ENCODE assay signal across 8 mouse cellular contexts in genomic region chr5:136083669-136084107, GRCm38 (mm10). TPM values are rescaled to one million over a fixed set of nuclear protein-coding genes. Genes with fewer than 3 reads are reported as not detected.
DNase-seq lines count a peak whose midpoint lies in the region; ATAC-seq lines count a peak whose summit lies in the region.

TSS of gene Rasa4 (plus strand) at chr5:136083916.

- intact Hi-C loops in left cerebral cortex, postnatal 14 days (cut with DNase I) = no loop called here

- peak within 1 kb of the TSS; percentile 63 for H3K4me3 ChIP-seq in intestine, embryonic 14.5 days (ENCODE audit: low read depth, low read length)

- no peaks in the 10 kb centered on the region for H3K36me3 ChIP-seq in intestine, embryonic 14.5 days (ENCODE audit: control insufficient read depth, insufficient read depth, low read length)

- DNase-seq in adrenal gland, adult (ENCODE audit: inconsistent age in 2 of 2, low spot score in 1 of 2) = peak; percentile 95 to 97
- peak; percentile 99 for DNase-seq in embryo, embryonic 10.5 days (ENCODE audit: low spot score)
- peak; percentile 96 for DNase-seq in gastrocnemius, postnatal 25 days
- DNase-seq in intestine, embryonic 14.5 days (ENCODE audit: low spot score) = peak; percentile 92
- DNase-seq in left cerebral cortex, postnatal 14 days (ENCODE audit: low spot score in 2 of 2) = peak; percentile 94 to 96
- DNase-seq in mesoderm, embryonic 11.5 days (ENCODE audit: low read depth, low spot score) = peak; percentile 97
- DNase-seq in right cerebral cortex, postnatal 36 days (ENCODE audit: low spot score in 2 of 2) = peak; percentile 93 to 94
- DNase-seq in yolk sac, embryonic 10.5 days (ENCODE audit: low spot score) = peak; percentile 90

- H3K4me1 ChIP-seq in intestine, embryonic 14.5 days (replicated peaks; ENCODE audit: control insufficient read depth, insufficient read depth, low read length) = 0 out of 2 replicates have a peak, but pooled peaks cover 3% of the 10 kb centered on the region

- no peaks in the 10 kb centered on the region for H3K27me3 ChIP-seq in intestine, embryonic 14.5 days (replicated peaks; ENCODE audit: control insufficient read depth, insufficient read depth, low read length)

- 0% methylated on average over 27 of the region's 28 CpGs for WGBS in intestine, embryonic 14.5 days

- 0 out of 2 replicates have a peak within 1 kb of the TSS, but pooled peaks have one; percentile 19 for H3K27ac ChIP-seq in intestine, embryonic 14.5 days (ENCODE audit: low read depth)

- H3K9me3 ChIP-seq in intestine, embryonic 14.5 days (ENCODE audit: control insufficient read depth, low read length) = no peaks in the 10 kb centered on the region

- peak; percentile 94 for ATAC-seq in intestine, embryonic 14.5 days (replicated peaks; ENCODE audit: low FRiP score, low TSS enrichment, low read depth)

- H3K4me2 ChIP-seq in intestine, embryonic 14.5 days (ENCODE audit: low read length) = peak within 1 kb of the TSS; percentile 96

- H3K9ac ChIP-seq in intestine, embryonic 14.5 days (ENCODE audit: low read length) = peak within 1 kb of the TSS; percentile 54

RNA-seq across cellular contexts. Expression of gene Rasa4, which starts in this region (rescaled TPM):
- 10 to 100 TPM; 23.6 to 26.4 TPM for total RNA-seq in gastrocnemius, postnatal 25 days (2021)
- 22.6 and 26.1 TPM in 2 replicates for polyA plus RNA-seq in intestine, embryonic 14.5 days (2014; fragmentation: Nextera tagmentation; extraction: Ambion mirVana)
- total RNA-seq in left cerebral cortex, postnatal 14 days (2021) = 1 to 10 TPM; 3.2 to 6.7 TPM

Comparison
In these comparisons a context has a peak if more than half of its experiments do, and no peak if none do; other contexts are left out.
1. Peak in every context shown above with its lines: DNase-seq, ATAC-seq, H3K4me3 ChIP-seq and H3K27ac ChIP-seq.